Mouse (Mus musculus) adrenal gland, postnatal 10 days (tissue): ENCODE results near the gene Tmem86b. TPM values are rescaled to one million over a fixed set of nuclear protein-coding genes. Genes with fewer than 3 reads are reported as not detected.
A peak's percentile ranks its signal among the peaks of the same experiment; 100 is the strongest.
"Not testable (repeated sequence)": the region's sequence is repeated elsewhere in the genome, so short reads cannot be mapped to it uniquely, and the experiment has no call there.

Experiments
- DNase-seq: peaks from one replicate; pipeline ENCODE4 v3.0.0; 2021; ENCODE audit warnings: mixed read lengths
- total RNA-seq, 2 experiments: library from RNA; stranded (reverse); gene quantifications; 2 replicates each; pipeline ENCODE4 v1.2.3; 2021

Tmem86b gene
- total RNA-seq, 2 experiments from 2014 or later = 12.7 to 14.7 TPM

DNA sequence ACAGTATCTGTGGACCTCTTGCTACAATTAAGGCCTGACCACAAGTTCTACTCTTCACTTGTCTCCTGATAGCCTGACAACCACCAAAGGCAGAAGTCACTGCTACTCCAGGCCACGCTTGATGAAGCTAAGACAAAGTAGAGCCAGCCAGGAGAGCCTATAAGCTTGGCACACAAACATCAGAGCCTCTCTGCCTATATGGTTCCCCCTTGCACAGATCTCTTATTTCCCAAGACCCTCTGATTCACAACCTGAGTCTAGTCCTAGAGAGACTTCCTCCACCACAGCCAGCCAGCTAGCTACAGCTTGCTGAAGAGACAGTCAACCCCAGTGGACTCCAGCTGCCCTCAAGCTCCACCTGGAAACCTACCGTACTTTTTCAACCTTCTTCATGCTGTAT is 16.8 kb upstream of the Tmem86b start:
- DNase-seq = no peak

DNA sequence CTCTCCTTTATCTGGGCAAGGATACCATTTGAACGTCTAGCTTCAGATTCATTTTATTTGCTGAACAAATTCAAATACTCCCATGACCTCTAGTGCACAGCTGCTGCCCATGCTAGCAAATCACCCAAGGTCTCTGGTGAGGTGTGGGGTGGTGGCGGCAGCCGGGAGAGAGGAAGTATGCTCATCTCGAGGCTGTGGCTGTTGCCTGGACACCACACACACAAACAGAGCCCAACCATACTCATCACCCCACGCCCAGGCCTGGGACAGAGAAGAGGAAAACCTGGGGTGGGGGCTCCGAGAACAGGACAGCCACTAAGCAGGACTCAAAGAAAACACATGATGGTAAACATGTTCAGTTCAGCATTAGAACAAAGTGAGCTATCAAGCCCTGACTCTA is 16.1 kb upstream of the Tmem86b start:
- DNase-seq = peak; percentile 46

DNA sequence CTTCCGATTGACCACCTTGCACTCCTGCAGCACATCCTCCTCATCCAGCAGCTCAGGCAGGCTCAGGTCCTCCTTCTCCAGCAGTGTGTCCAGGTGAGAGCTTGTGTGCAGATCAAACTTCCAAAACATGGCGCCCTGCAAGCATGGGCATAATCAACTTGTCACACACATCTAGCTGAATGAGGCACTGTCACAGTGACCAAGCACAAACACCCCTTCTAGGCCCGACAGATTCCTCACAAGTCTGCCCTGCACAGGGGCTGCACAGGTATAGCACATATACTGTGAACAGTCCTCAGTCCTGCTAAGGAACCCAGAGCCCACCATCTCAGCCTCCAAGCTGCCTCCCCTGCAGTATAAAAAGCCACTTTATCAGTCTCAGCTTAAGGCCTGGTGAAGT is 15.6 kb upstream of the Tmem86b start:
- no peak for DNase-seq

DNA sequence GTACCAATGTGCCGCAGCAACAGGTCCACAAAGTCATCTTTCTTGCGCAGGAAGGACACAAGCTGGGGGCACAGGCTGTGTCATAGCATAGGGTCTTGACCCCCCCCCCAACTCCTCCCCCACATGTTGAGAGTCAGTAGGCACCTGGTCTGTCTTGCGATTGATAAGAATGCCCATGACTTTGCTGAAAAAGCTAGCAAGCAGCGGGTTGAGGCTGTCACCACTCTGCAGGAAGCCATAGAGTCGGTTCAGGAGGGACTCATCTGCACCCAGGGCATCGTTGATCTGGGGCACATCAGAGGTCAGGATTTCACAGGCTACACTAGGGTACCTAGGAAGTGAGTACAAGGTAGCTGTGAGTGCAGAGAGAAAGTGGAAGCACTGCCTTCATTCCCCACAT is 12.0 kb upstream of the Tmem86b start:
- DNase-seq = no peak

DNA sequence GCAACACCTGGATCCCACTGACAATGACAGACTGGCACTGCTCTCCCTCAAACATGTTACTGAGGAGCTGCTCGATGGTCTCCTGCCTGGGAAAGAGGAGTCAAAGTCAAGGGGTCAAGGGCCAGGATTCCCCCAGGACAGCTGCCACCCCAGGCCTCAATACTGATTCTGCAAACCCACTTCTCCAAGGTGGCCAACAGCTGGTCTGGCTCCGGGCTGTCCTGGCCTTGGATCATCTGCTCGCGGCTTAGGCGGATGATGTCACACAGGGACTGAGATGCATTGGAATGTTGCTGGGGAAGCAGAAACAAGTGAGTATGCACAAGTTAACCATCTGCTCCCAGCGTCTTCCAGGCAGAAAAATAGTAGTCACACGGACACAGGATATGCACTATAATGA is 10.7 kb upstream of the Tmem86b start:
- no peak for DNase-seq

DNA sequence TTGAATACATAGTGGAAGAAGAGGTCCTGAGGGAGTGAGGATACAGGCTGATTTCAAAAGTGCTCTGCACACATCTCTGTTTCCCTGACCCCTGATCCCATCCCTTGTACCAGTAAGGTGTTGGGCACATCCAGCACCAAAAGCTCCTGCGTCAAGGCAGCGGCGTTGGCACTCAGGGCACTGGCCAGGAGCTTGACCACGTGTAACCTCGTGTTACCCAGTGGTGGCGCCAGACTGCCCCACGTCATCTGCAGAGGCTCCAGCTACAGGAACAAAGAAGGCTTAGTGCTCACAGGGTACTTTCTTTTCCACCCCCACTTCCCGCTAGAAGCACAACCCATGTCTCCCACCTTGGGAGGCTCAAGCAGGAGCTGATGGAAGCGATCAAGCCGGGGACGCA is 9.9 kb upstream of the Tmem86b start:
- DNase-seq = no peak

DNA sequence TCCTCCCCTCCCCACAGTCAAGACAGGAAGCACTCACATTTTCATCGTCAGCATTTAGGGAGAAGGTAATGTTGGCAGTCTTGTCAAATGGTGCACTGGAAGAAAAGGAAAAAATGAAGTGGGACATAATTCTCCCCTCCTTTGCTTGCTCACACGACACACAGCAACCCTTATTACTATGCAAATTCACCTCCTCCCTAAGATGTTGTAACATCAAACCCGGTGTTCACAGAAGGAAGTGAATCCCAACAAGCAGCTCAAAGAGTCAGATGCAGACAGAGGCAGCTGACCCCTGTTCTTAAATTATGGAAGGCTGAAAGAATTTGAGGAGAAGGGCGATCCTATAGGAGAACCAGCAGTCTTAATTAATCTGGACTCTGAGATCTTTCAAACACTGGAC is 5.0 kb upstream of the Tmem86b start:
- no peak for DNase-seq

DNA sequence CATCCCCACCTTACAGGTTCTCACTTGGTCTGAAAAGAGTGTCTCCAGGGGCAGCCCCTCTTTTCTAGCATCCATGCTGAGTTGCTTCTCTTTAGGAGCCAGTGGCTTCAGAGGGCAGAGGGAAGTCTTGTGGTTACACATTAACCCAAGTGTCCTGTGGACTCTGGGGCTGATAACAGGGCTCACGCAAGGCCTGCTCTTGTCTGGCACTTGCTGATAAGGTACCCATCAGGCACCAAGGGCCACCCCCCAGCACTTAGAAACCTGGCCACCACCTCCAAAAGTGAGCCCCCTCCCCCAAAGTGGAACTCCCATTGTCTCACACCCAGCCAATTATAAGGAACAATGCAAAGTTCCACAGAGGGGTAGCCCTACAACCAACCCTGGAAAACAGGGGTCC is 1.0 kb downstream of the Tmem86b start:
- no peak for DNase-seq

DNA sequence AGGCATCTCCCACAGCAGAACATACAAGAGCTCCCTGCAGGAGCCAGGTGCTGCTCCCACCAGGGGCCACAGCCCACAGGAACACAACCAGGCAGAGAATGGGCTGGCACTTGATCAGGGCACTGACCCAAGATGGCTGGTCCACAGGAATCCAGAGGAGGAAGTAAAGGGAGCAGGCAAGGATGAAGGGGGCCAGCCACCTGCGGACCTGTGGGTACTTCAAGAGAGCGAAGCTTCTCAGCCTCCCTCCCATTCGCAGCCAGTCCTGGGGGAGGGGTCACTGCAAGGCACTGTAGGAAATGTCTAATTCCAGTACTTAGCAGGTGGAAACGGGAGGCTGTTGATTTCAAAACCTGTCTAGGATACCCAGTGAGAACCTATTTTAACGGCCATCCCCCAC is 1.6 kb downstream of the Tmem86b start:
- DNase-seq = no peak

DNA sequence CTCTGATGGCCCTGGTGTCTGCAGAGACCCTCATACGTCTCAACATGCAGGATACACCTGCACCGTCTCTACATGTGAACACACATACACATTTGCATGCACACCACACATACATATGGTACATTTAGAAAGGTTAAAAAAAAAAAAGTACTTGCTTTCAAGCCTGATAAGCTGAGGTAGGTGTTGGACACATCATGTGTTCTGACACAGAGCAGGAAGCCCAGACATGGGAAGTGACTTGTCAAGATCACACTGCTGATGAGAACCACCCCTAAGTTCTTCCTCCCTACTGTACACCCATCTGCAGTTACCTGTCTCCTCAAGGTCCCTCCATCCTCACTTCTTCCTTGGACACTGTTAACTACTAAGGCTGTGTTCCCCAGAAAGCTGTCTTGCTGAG is 5.3 kb downstream of the Tmem86b start:
- no peak for DNase-seq

DNA sequence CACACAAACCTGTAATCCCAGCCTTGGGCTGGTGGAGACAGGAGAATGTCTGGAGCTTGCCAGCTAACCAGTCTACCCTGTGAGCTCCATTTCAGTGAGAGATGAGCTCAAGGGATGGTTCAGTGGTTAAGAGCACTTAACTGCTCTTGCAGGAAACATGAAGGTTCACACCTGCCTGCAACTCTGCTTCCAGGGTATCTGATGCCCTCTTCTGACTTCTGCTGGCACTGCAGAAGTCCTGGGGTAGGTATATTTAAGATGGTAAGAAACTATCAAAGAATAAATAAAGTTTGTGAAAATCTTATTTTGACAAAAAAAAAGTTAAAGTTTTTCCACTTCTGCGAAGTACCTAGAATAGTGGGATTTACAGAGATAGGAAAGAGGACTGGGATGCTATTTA is 6.9 kb downstream of the Tmem86b start:
- no peak for DNase-seq

DNA sequence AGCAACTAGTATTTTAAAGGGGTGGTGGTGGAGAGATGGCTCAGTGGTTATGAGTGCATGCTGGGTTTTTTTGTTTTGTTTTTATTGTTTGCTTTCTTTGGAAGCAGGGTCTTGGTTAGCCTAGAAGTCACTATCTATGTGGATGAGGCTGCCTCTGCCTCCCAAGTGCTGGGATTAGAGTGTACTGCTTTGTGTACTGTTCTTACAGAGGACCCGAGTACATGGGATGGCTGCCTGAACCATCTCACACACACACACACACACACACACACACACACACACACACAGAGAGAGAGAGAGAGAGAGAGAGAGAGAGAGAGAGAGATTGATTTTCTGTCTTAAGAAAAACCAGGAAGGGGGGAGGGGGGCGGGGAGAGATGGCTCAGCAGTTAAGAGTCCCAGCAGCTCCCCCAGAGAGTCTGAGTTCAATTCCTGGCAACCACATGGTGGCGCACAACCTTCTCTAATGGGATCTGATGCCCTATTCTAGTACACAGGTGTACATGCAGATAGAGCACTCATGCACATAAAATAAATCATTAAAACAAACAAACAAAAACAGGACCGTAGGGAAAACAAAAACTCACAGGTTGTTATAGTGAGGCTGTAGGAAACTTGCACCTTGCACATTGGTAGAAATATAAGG is 7.6 kb downstream of the Tmem86b start:
- peak; percentile 67 for DNase-seq

DNA sequence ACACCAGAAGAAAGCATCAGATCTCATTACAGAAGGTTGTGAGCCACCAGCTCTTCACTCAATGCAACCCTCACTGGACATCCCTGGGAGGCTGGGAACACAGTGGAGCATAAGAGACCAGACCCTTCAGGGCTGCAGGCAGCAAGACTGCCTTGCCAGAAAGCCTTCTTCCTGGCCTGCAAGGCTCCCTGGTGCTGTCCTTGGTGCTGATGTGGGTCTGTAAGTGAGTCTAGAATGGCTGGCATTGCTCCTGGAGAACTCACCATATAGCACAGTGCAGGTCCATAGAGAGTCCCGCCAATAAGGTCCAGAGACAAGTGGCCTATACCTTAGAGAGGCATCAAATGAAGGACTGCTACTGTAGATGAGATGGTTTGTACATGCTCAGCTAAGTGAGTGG is 11.2 kb downstream of the Tmem86b start:
- DNase-seq = peak; percentile 80

DNA sequence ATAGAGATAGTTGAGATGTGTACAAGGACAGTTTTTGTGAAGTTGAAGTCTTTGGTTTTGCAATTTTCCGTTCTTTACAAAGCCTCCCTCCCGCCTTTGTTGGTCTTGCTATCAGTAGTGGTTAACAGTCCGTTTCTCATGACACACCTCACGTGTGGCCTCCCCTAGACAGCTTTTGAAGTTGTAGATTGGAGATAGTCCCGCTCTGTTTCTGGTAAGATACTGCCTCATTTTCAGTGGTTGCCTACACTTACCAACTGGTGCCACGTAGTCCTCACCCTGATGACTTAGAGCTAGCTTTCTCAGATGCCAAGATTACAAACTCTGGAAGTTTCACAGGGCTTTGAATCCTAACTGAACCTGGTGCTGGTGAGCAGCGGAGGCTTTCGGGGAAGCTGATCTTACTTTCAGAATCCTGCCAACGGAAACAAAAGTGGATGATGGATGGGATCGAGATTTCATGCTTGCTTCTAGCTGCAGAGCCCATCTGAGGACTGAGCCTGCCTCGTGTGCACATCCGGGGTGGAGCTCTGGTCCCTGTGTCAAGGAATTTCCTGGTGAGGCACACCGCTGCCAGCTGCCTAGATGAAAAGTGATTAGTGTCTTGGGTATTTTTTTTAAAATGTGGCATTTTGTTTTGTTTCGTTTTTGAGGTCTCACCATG is 17.4 kb downstream of the Tmem86b start:
- no peak for DNase-seq

DNA sequence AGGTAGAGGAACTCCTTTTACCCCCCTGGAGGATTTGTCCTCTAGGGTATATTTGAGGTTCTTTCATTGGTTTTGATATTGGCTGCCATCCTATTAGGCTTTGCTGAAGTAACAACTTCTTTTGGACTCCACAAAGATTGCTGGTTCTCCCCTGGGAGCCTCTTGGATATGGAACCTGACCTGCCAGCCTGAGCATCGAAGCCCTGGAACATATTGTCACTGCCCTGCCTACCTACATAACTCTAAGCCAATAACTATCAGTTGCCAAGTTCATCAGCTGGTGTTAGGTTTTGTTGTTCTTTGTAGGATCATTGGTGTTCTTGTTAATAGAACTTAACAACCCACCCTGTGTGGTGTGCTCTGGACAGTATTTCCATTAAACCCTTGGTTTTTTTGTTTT is 18.3 kb downstream of the Tmem86b start:
- DNase-seq = no peak

DNA sequence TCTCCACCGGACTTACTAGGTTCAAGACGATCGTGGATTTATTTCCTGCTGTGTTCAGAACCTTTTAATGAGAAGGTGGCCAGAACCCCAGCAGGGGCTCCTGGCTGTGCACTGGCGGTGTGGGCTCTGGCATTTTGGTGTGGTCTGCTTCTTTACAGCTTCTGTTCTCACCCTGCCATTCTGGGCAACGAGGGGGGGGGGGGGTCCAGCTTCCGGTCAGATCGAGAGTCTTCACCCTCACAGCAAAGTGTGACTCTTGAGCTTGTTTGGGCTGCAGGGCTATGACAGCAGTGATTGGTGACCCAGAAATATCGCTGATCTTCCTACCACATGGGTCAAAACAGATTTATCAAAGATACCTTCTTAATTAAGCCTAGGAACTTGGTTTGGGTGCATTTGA is 18.8 kb downstream of the Tmem86b start:
- no peak for DNase-seq

DNA sequence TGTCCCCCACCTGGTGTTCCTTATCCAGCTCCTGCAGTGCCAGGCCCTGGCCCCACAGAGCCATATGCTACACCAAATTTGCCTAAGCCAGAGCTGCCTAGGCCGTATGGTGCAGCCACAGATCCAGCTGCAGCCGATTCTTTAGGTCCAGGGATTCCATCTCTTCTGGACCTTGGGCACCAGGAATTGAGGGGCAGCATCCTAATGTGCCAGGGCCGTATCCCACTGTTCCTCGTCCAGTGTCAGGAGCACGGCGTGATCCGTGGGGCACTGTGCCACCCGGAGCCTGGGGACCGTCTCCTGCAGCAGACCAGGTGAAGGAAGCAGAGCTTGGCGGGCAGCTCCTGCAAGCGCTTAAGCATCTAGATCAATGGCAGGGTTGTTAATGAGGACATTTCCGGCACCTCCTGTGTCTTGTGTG is 19.3 kb downstream of the Tmem86b start:
- DNase-seq = no peak

DNA sequence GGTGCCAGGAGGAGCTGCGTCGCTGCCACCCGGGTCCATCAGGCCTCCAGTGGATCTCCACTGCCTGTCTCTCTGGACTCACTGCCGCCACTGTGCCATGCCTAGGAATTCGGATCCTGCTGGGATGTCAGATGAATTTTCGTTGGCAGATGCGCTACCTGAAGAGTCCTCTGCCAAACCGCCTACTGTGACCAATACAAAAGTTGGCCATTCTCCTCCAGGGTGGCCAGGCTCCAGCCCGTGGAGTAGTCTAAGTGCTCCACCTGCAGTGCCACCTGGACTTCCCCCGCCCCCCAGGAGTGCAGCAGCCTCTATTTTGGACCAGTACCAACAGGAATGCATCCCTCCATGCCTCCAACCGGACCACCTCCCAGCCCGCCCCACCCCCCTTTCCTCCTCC is 19.7 kb downstream of the Tmem86b start:
- no peak for DNase-seq

DNA sequence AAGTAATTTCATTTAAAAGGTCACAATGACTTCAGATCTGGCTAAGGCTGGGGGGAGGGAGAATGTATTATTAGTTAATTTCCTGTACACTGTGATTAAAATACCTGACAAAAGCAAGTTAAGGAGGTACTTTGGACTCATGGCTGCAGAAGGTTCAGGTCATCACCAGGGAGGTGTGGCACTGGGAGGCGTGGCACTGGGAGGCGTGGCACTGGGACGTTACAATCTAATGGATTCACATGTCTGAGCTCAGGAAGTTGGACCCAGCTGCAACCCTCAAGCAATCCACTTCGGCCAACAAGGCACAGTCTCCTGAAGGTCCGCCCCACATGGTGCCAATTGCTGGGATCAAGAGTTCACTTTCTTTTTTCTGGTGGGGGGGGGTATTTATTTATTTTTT is 23.2 kb downstream of the Tmem86b start:
- no peak for DNase-seq

DNA sequence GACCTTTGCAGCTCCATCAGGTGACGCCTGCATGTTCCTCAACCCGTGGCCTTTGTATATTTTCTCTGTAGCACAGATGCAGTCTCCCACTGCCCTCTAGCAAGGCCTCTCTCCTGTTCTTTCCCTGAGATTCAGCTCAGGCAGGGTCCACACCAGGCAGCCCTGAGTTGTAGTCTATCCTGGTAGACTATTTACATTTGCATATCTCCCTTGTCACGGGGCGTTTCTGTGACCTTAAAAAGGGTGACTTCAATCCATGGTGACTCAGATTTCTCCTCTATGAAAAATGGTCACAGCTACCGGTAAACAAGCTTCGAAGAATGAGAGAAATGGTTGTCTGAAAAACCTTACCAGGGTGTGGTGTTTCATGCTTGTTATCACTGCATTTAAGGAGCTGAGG is 27.3 kb downstream of the Tmem86b start, which contains the start of gene Ptprh:
TSS of gene Ptprh (minus strand) at position 169 of the 400 bp plus-strand sequence.
- DNase-seq = no peak

DNA sequence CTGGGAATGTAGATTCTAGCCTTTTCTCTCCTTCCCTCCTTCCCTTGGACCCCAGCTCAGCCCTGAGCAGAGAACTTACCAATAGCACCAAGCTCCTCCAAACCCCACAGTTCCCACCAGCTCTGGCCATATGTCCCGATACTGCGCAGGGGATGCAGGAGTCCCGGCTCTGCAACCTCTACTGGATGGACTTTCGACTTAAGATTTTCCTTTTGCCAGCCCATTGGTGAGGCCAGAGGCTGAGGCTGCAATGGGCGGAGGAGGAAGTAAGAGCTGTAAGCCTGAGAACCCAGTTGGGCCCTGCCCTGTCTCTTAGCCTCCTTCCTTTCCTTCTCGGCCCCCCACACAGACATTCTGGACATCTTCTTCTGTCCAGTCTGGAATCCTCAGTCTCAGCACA is 28.3 kb downstream of the Tmem86b start:
- DNase-seq = no peak

DNA sequence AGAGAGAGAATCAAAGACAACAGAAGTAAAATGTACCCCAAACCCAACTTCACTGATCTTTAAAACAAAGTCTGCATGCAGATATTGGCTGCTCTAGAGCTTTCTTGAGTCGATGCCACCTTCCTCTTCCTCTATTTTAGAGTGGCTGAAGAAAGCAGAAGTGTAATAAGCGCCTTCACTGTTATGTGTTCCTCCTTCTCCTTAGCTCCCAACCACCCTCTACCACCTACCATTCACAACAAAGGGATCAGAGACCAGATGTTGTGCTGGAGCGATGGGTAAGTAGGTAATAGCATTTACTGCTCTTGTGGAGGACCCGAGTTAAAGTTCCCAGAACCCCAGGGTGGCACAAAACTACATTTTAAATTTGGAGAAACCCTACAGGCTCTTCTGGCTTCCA is 34.2 kb downstream of the Tmem86b start:
- not testable (repeated sequence) for DNase-seq

DNA sequence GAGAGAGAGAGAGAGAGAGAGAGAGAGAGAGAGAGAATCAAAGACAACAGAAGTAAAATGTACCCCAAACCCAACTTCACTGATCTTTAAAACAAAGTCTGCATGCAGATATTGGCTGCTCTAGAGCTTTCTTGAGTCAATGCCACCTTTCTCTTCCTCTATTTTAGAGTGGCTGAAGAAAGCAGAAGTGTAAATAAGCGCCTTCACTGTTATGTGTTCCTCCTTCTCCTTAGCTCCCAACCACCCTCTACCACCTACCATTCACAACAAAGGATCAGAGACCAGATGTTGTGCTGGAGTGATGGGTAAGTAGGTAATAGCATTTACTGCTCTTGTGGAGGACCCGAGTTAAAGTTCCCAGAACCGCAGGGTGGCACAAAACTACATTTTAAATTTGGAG is 49.7 kb downstream of the Tmem86b start:
- DNase-seq = not testable (repeated sequence)
